Mouse (Mus musculus): ENCODE data around the gene Acot12.
"Not testable (repeated sequence)": the region's sequence is repeated elsewhere in the genome, so short reads cannot be mapped to it uniquely, and the experiment has no call there.

Acot12 gene

DNA sequence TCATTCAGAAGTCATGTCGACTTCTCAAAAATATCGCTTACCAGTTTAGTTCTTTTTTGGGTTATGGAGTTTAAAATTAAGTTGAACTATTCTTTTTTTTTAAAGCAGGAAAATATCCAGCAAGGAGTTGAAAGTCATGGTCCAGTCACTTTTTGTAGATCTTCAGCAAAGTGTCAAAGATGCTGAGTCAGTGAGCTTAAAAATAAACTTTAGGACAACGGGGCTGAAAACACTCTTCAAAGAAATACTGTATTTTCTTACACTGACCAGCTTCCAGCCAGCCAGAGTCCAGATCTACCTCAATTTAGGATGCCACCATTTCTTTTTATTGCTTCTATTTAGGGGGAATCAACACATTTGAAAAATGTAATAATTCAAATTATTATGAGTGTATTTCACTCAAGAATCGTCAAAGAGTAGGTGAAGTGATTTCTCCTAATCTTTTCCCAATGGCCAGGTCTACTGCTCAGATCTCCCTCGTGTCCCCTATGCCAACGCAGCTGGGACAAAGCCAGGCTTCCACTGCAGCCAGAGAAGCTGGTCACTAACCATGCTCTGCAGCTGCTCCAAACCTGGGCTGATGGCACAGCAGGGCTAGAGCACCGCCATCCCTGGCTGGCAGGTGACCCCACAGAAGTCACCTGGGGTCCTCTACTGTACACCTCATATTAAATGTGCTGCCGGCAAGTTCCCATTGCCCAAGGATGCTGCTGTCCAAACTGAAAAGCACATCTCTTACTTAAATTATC is 19.2 kb downstream of the Acot12 start:
- DNase-seq: no peak

GRCm38 (mm10) chr13:91761654-91762445 is 20.5 kb downstream of the Acot12 start:
- no peak for DNase-seq

DNA sequence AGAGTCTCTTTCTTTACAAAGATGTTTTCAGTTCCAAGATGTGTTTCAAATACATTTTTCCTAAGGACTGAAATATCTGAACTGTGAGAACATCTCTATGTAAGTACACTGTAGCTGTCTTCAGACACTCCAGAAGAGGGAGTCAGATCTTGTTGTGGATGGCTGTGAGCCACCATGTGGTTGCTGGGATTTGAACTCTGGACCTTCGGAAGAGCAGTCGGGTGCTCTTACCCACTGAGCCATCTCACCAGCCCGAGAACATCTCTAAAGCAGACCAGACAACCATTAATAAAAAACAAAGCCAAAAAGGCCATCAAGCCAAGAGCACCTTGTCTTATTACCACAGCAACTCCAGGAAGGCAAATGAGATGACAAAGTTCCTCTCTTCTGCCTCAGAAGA is 22.3 kb downstream of the Acot12 start:
- DNase-seq: not testable (repeated sequence)

- DNase-seq: no peak
Measured at GRCm38 (mm10) chr13:91765627-91766026, 24.3 kb downstream of the Acot12 start.

GRCm38 (mm10) chr13:91768683-91769651 is 27.7 kb downstream of the Acot12 start:
- DNase-seq: no peak

DNA sequence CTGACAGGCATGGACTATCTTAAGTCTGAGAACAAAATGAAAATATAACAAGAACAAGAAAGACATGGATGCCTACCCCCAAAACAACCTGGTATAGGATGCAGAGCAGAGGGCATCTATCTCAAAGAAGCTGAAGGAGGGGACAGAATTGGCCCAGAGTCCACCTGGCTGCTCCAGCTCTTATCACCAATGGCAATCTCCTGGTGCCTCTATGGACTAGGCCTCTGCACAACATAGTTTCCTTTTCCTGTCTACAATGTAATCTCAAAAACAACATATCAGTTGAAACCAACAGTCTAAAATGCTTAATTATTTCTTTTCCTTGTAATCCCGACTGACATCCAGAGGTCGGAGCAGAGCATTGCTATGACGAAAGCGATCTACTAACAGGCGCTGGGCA is 36.8 kb downstream of the Acot12 start:
- no peak for DNase-seq

DNA sequence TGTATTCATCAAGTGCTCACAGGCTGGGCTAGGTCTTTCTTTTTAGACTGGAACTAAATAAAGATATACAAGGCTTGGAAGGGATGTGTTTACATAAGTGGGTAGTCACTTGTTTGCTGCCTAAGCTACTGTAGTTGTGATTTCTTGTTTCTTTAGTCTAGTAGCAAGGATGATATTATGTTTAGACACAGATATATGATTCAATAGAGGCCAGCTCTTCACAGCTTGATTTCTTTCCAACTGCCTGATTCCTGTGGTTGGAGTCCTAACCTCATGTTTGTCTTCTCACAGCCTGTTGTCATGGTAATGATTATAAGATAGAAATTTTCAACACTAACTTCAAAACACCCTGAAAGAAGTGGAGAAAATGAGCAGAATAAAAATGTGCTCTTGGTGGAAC is 38.6 kb downstream of the Acot12 start:
- no peak for DNase-seq

- no peak for DNase-seq
Measured at GRCm38 (mm10) chr13:91792035-91792434, 50.7 kb downstream of the Acot12 start.

- DNase-seq: no peak
Measured at GRCm38 (mm10) chr13:91794926-91795436, 53.7 kb downstream of the Acot12 start.

- no peak for DNase-seq
Measured at GRCm38 (mm10) chr13:91795593-91795992, 54.3 kb downstream of the Acot12 start.

GRCm38 (mm10) chr13:91796003-91796402 is 54.7 kb downstream of the Acot12 start:
- DNase-seq: no peak

GRCm38 (mm10) chr13:91796916-91797315 is 55.6 kb downstream of the Acot12 start:
- DNase-seq: no peak

- DNase-seq: no peak
Measured at GRCm38 (mm10) chr13:91797442-91797841, 56.1 kb downstream of the Acot12 start.

DNA sequence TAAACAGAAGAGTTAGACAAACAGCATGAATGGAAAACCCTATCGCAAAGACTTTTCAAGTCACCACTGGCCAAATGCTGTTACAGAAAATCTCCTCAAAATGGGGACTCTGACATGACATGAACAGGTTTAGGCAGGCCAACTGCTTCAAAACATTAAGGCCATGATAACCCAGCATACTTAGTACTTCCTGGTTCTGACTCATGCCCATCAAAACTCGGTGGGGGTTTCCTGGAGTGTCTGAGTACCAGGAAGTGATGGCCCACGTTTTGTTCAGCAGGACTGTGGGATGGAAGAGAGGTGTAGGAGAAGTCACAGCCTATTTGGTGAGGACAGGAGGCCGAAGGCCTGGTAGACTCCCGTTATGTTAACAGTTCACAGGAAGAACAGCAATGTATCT is 60.4 kb downstream of the Acot12 start:
- no peak for DNase-seq

- peak; percentile 91 for DNase-seq
Measured at GRCm38 (mm10) chr13:91807155-91807839, 66.0 kb downstream of the Acot12 start, which contains the start of gene Zcchc9. Gene Zcchc9, minus strand, starts transcription at chr13:91807705.

- peak; percentile 11 for DNase-seq
Measured at GRCm38 (mm10) chr13:91807874-91808575, 66.7 kb downstream of the Acot12 start.

DNA sequence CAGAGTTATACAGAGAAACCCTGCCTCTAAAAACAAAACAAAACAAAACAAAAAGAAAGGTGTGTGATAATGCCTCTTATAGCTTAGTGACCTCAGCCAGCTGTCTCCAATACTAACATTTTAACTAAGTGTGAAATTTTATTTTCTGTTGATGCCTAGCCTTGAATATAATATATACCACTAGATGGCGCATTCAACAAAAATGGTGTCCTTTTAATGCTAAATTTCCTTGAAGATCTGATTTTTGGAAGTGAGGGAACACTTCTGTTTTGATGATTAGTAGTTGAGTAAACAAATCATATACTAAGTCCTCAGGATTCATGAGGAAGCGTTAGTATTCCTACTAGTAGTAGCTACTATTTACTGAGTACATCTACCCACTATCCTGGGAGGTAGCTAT is 68.2 kb downstream of the Acot12 start:
- no peak for DNase-seq

DNA sequence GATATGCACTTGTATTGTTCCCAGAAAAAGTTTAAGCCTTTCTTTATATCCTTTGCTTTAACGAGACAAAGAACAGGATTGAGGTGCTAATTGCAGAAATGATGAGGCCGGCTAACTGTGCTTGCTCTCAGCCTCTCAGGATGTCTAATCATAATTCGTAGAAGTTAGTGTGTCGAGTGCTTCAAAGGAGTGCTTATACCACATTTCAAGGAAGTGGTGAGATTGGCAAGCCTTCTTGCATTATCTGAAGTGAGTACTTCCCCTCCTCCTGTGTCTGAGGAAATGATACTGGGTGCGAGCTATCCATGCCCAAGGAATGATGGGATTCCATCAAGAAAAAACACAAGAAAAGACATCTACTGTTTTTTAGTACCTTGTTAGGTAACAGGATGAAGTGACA is 73.4 kb downstream of the Acot12 start:
- no peak for DNase-seq

- no peak for DNase-seq
Measured at GRCm38 (mm10) chr13:91823735-91824134, 82.4 kb downstream of the Acot12 start.

GRCm38 (mm10) chr13:91824845-91825550 is 83.7 kb downstream of the Acot12 start:
- DNase-seq: no peak

DNA sequence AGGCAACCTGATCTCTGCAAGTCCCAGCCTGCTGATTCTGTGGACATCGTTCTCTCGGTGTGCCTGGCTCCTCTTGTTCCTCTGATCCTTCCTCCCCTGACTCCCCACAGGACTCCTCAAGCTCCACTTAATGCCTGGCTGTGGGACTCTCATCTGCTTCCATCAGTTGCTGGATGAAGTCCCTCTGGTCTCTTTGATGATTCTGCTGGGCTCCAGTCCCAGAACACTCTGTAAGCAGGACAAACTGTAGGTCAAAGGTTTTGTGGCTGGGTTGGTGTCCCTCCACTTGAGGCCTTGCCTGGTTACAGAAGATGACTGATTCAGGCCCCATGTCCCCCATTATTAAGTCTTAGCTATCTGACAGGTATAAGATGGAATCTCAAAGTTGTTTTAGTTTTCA is 84.8 kb downstream of the Acot12 start:
- no peak for DNase-seq

Measured in right cerebral cortex, postnatal 25 days (tissue).